Mouse (Mus musculus) retina, adult 2 months (tissue): ENCODE results near the gene Cemip2.

Source experiments
- DNase-seq: peaks from one replicate; pipeline ENCODE4 v3.0.0-alpha.2; 2012; ENCODE audit warnings: low read depth, low spot score

Gene Cemip2

DNA sequence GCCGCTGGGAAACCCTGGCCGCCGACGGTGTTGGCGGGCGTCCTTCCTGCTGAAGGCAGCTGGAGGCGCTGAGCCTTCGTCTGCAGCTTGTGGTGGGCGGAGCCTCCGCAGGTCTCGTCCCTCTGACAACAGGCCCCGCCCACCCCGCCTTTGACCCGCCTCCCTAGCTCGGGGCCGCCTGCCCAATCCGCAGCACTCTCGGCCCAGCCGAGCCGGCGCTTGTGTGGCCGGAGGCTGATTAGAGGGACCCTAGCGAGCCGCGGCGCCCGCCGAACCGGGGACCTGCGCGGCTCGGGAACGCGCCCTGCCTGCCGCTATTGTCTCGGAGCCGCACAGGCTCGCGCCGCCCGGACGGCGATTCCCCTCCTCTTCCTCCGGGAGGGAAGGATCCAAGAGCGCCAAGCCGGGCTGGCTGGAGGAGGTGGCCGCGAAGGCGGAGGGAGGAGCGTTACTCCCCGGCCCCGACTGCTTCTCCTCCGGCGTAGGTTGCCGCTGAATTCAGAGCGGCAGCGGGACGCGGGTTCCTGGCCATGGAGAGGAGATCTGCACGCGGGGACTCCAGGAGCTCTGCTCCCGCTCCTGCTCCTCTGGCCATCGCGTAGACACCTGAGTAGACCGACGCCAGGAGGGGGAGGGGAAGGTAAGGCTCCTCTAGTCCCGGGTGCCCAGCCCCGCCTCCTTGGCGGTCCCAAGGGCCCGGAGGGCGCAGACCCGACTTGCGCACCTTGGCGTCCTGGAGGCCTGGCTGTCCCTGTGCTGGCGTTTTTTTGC, at the start of gene Cemip2:
Cemip2 (plus strand) TSS at position 196 of the 771 bp plus-strand sequence.
- peak; percentile 82 for DNase-seq

DNA sequence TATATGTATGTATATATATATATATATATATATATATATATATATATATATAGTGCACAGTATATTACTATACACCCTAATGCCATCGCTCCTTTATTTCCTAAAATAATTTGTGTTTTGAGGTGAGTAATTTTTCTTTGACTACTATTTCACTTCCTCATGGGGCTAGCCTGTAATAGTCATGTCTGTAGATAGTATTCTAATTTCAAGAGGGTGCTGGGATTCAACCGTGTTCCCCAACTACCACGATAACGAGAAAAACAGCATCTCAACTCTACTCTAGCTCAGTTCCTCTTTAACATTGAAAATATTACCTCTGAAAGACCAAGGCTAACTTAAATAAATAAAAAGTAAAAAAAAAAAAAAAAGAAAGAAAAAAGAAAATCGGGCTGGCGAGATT, 49.8 kb upstream of the Cemip2 start:
- DNase-seq: no peak

DNA sequence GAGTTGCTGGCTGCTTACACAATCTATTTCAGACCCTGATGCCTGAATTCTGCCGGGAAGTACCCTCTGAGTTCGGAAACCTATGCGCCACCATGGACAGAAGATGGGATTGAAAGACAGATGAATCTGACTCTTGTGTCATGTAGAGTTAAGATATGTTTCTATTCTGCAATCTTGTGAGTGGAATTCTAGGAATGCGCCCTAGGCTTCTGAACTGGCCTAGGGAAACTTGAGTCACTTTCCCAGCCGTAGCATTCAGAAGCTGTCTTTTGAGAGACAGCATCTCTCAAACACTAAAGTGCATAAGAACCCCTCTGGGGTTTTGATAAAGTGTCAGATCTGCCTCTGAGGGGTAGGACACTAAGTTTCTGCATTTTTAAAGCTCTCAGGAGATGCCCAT, 46.3 kb upstream of the Cemip2 start:
- no peak for DNase-seq

DNA sequence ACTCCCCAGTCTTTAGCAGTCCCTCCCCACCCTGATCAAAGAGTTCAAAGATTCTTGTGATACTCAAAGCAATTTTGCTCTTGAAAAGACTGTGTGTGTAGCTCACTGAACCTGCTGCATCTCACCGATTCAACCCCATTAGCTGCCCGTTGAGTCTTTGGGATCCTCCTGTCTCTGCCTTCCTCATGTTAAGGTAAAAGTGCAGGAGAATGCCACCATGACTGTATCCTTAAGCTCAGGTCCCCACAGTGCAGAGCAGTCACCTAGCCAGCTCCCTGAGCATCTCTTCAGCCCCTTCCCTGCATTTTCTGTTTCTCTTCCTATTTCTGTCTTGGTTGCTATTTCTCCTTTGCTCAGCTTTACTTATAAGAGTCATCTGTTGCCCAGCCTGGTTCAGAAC, 45.0 kb upstream of the Cemip2 start:
- DNase-seq: no peak

DNA sequence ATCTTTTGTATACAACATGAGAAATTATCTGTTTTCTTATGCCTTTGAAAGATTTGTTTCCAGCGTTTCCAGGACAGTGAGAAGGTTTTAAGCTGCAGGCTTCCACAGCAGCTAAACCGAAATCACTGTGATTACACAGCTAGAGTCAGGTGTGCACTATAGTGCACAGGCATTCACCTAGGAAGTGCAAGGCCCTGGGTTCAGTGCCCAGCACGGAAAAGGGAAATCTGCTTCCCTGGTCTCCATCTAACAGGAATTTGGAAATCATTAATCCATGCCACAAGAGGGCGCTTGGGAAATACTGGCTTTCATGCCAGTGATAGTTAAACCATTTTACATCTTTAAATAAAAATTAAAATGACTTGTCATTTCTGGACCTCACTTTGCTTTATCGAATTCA, 44.0 kb upstream of the Cemip2 start:
- no peak for DNase-seq

DNA sequence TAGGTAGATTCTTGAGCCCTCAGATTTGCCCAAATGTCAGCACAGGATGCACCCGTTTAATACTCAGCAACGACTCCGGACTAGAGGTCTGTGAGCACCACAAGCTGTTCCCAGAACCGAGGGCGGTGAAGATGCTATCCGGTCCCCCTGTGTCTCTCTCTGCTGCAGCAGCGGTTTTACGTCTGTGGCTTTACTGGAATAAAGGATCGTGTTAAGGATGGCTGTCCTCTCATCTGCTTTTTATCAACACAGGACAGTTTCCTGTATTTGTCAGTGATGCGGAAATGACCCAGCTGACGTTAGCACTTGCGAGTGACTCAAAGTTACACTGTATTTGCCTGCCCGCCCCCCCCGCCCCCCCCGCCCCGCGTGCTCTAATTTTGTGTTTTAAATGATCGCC, 40.7 kb upstream of the Cemip2 start:
- DNase-seq: no peak

DNA sequence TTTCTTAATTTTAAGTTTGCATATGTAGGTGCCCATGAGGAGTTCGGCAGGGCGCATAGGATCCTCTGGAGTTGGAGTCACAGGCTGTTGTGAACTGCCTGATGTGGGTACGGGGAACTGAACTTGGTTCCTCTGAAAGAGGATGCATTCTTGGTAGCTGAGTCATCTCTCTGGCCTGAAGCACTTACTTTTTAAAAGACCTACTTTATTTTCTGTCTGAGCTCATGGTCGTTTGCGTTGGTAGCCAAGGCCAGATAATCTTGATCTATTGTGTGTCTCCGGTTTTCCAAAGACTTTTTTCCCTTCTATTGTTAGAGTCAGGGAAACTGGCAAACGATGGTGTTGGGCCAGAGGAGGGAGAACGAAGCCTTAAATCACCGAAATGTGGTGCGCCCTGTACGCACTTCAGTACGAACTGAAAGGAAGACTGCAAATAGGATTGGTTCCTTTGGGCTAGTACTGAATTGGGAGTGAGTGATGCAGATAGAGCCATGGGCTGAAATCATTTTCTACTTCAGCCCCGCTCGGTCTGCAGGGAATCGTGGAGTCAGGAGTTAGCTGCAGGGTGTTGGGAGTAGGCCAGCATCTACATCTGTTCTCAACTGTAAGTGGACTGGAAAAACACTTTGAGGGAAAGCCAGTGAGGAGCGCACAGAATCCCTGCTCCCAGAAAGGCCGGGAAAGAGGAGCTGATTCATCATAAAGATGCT, 40.1 kb upstream of the Cemip2 start:
- DNase-seq: no peak

DNA sequence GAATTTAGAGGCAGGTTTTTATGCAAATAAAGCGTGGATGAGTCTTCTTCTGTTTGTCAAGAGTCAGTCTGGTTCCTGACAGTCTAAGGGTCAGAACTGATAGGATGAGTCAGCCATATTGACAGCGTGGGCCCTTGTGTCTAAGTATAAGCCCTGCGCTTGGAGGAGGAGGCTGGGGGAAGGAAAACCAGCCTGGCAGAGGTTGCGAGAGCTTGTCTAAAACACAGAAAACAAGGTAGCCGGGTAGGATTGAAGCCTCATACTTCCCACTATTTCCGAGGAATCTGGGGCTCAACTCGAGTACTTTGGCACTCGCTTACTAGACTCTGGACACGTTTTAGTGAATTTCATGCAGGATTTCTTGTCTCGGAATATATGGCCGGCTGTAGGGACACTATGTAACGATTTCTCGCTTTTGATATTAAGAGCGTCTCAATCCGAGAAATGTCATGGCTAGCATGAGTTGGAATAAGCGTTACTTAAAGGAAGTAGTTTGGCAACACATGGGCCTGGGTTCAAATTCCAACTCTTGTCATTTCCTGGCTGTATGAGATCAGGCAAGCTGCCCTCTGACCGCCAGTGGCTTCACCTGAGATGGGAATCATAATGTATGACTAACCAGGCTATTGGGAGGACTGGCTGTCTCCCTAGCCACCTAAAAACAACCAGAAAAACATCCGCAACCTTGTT, 39.4 kb upstream of the Cemip2 start:
- DNase-seq: no peak

DNA sequence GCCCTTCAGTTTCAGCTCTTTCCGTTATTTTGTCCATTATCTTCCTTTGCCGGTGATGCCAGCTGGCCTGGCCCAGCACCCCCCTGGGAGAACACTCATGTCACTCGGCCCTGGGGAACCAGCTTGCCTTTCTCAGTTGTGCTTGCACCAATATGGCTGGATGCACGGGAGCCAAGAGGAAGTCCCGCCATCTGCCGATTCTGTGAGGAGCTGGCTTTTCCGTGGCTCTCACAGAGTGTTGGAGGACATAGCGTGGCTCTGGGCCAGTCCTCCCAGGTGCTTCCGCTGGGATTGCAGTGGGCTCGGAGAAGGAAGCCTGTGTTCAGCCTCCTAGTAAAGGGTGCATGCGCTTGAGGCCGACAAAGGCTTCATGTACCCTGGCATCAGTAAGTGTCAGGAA, 36.0 kb upstream of the Cemip2 start:
- DNase-seq: no peak

DNA sequence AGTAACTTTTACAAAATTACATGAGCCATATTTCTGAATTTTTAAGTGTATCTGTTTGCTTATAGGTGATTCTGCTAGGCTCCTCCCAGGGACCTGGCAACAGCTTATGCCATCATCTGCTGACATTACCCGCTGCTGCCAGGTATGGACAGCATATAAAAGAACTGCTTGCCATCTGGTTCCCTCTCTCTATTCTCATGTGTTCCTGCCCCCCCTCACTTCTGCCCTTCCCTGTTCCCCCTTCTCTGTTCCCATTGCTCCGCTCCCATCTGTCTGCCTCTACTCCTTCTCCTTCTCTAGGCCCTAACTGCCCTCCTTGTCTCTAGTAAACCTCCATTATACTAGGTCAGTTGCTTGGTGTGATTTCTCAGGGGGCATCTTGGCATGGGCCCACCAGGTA, 32.6 kb upstream of the Cemip2 start:
- no peak for DNase-seq

DNA sequence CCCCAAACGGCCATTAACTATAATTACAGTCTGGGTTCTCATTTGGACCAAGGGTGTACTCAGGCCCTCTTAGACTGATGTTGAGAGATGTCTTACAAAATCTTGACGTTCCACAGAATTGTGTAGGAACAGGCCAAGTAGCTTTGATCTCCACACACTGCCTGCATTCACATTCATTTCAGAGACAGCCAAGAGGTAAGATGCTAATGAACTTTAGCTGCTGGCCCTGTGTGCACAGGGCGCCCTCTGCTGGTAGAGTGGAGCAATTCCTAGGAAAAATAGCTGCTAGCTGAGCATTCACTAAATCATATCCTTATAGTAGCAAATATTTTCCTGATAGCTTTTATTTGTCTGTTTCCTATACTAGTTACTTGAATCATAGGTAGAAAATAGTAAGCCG, 30.8 kb upstream of the Cemip2 start:
- peak; percentile 50 for DNase-seq

DNA sequence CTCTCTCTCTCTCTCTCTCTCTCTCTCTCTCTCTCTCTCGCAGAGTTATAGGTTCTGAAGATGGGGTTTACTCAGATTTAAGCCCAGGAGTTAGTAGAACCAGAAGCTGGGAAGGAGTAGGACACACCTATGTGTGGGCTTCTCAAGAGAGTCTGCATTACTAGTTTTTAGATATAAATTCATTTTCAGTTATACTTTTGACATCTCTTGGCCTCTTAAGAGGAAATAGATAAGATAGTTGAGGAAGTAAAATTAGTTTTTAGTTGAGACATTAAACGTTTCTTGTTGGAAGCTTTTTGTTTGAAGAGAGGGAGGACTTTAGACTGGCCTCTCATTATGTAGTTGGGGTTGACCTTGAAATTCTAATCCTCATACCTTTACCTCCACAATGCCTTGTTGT, 28.0 kb upstream of the Cemip2 start:
- no peak for DNase-seq

DNA sequence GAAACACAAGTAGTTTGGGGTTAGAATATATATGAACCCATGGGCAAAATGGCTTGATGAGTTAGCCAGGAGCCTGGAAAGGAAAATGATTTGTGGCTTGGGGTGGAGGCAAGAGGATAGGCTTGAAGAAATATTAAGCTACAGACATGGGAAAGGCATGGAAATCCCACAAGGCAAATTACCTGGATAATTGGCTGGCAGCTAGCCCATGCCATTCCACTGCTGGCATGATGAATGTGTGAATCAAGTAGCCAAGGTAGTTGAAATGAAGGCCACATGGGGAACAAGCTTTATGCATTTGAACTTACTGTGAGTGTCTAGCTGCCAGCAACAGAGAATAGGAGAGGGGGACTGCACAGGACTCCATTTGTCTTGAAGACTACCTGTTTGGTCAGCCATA, 16.5 kb upstream of the Cemip2 start:
- DNase-seq: no peak

DNA sequence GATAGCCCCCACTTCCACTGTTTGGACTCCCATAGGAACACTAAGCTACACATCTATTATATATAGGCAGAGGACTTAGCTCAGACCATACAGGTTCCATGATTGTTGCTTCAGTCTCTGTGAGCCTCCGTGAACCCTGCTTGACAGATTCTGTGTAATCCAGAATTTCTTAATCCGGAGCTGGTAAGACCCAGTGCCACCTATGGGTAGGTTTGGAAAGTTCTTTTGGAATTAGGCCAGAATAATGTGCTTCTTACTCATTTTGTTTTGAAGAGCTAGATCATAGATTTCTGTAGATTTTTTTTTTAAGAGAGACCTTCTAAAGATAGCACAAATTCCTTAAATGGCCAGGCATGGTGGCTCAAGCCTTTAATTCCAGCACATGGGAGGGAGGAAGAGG, 14.1 kb upstream of the Cemip2 start:
- DNase-seq: no peak

DNA sequence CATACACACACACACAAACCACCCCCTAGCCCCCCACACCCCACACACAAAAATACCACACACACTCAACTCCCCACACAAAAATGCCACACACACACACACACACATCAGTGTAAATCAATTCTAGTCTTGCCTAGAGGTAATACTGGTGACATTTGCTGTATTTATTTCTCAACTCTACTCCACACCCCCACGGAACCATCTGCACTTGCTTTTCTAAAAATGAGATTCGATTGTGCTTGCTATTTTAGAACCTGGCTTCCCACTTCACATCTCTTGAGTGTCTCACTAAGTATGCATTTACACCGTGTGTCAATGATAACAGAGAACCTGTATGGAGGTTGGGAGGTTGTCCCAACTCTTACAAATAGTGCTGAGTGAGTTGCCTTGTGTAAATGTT, 13.4 kb upstream of the Cemip2 start:
- no peak for DNase-seq

DNA sequence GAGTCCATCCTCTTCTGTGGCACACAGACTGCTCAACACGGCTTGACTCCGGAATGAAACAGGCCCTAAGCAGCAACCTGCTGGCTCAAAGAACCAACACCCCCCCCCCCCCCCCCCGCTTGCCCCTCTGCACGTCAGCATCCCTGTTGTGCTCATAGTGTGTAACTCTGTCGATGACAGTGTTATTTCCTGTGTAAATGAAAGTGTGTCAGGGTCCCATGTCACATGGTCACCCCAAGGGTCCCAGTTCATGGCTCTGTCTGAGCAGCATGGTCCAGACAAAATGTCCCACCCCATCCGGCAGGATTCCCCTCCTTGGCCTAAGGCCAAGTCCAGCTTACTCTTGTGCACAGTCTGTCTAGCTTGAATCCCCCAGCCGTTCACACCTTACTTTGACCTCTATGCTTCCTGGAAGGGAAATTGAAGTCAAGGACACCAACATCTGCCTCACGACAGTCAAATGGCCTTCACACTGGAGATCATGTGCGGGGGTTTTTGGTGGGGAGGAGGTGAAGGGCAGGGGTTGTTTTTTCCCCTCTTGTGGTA, 10.6 kb upstream of the Cemip2 start:
- no peak for DNase-seq

DNA sequence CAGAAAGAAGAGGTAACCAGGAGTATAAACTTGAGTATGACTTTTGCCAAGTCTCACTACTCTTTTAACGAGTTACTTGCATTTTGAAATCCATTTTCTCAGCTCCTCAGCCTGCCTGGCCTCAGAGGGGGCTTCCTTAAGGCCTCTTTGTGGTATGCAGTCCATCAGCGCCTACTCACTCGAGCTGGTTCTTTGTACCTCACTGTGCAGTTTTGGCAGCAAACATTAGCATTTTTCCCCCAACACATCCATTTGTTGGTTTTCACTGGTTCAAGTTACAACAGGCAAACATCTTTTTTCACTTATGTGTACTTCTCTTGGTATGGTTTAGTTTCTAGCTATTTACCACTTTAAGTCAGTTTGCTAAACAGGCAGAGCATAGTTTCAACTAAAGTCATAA, 8.3 kb upstream of the Cemip2 start:
- no peak for DNase-seq

DNA sequence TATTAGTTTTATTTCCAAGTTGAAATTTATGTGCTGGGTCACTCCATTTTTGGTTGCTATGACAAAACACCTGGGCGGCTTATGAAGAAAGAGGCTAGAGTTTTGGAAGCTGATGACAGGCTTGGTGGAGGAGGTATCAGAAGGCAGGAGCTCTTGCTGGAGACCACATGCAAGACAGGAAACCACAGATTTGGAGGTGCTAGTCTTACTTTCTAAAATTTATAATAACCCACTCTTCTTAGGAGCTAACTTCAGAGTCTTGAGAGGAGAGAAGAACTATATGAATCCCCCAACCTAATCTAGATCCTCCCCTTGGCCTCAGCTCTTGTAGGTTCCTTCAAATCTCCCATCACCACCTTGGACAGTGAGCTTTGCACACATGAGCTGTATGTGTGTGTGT, 6.6 kb upstream of the Cemip2 start:
- no peak for DNase-seq

DNA sequence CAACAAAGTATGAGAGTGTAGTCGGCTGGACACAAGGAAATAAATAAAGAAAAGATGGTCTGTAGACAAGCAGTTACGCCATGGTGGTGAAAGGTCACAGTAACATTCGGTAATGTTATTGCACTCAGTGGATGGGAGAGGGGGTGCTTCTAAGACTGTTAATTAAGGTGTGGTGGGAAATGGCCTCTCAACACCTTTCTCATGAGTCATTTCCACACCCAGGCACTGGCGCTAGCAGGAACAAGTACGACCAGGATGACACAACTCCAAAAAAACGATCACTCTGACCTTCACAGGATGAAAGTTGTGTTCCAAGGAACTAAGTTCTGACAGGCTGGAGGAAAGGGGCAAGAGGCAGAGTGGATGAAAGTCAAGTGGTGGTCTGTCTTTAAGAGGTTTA, 4.5 kb upstream of the Cemip2 start:
- no peak for DNase-seq

DNA sequence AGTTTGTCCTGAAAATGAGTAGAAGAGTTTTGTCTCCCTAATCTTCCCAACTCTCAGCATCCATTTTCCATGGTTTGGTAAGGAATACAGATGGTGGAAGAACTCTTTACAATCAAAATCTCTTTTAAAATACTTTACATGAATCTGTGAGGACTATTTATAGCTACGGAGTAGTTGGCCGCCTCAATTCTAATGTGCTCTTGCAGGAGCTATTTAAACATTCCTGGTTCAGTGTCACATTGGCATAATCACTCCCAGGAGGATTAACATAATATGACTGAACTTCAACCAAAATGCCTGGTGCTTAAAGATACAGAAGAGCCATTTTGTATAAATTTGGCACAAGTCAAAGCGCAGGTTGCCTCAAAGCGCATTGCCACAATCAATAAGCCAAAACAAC, 2.5 kb upstream of the Cemip2 start:
- no peak for DNase-seq

DNA sequence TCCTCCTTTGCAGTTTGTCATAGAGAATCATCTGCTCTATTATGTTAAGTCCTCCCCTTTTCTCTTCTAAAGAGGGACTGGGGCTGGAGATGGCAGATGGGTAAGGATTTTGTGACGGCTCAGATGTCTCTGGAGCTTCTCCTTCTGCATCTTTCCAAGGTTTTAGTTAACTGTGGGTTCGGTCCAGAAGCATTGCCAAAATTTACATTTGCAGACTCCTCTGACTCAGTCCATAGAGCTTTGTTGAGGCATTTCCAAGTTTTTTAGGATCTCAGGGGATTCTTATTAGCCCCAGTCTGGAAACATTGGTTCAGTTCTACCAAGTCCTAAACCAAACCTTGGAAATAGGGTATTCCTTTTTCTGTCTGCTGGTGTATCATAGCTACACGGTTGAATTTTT, 1.5 kb upstream of the Cemip2 start:
- DNase-seq: no peak

DNA sequence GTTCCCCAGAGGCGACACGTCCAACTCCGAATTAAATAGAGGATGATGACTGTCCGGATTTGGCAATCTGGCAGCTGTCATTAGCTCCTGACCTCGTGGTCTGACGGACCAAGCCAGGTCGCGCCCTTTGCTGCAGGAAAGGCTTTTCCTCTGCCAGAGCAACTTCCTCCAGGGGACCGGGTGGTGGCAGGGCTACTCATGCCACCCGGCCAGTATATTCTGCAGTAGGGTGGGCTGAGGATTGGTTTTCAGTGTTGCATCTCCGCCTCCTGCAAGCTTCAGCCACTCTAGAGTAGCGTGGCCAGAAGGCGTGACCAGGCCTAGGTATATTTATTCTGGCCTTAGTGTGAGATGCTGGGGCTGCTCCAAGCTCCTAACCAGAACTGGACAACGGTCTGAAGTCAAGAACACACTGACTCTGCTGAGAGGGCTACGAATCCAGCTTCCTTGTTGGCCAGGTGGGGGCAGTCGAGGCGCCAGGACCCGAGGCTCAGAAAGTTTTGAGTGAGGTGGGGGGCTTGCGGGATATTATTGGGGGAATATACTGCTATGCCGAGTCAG, 891 bp upstream of the Cemip2 start:
- no peak for DNase-seq
